Mouse (Mus musculus): ENCODE data around the gene Xylt2.

DNA sequence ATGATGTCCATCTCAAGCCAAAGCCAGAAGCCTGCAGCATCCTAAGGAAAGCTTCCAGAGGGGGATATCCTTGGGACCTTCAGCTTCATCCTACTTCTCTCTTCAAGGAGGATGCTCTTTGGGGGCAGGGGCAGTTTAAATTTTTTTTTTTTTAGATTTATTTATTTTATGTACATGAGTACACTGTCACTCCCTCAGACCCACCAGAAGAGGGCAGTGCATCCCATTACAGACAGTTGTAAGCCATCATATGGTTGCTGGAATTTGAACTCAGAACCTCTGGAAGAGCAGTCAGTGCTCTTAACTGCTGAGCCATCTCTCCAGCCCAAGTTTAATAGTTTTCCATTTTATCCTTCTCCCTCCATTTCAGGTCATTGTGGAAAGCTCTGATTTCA is 55.9 kb downstream of the Xylt2 start:
- TF ChIP-seq CTCF (IDR thresholded peaks at IDR 0.05; ENCODE audit: borderline replicate concordance, control insufficient read depth, extremely low read depth, insufficient read depth, low read length, poor library complexity) (no peak), POLR2A (IDR thresholded peaks at IDR 0.05; ENCODE audit: control insufficient read depth, extremely low read depth, insufficient read depth, low read length, poor library complexity) (no peak)
